Mouse (Mus musculus) mouse embryonic stem cell (cell line): Measurements from ENCODE around the gene Ift20.

Source experiments
- in situ Hi-C, 2 experiments: fragments of 300-500 bp; cut with MboI; formaldehyde crosslinking; loops; 1 replicate in 1 of 2; 3 replicates in 1 of 2; pipeline ENCODE4 v1.14.3; 2019 to 2020; ENCODE audit warnings: low sequenced_read_pairs in 2 of 2, low pct_unique_long_range_greater_than_20kb in 1 of 2, mixed read lengths in 1 of 2; ENCODE audit not compliant: unreplicated experiment in 1 of 2

The Ift20 gene

GRCm38 (mm10) chr11:78551059-78551398 lies 14.9 kb downstream of the Ift20 start:
- in situ Hi-C loops = loop anchor here in 1 of 2 experiments (25.0 kb wide), 1 partner anchor 386 kb away; no protein-coding TSS in a partner anchor

GRCm38 (mm10) chr11:78555623-78556022 lies 19.5 kb downstream of the Ift20 start:
- in situ Hi-C loops = loop anchor here in 1 of 2 experiments (25.0 kb wide), 1 partner anchor 382 kb away; no protein-coding TSS in a partner anchor

GRCm38 (mm10) chr11:78556070-78556469 lies 19.9 kb downstream of the Ift20 start:
- in situ Hi-C loops = loop anchor here in 1 of 2 experiments (25.0 kb wide), 1 partner anchor 381 kb away; no protein-coding TSS in a partner anchor

DNA sequence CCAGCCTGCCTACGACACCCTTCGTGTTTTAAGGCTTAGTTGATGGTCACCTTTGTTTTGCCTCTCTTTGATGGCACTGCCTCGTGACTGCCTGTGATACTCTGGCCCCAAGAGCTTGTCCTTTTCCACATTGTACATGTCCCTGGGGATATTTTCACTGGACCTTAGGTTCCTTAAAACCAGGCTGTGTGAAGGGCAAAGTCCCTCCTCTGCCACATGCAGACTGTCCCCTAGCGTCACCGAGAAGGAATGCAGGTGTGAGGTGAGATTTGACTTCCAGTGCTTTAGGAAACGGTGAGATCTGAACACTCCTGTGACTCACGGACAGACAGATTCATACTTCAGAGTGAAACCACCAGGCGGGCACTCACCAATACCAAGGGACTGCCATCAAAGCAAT lies 21.1 kb downstream of the Ift20 start:
- in situ Hi-C loops = loop anchor here in 1 of 2 experiments (25.0 kb wide), 1 partner anchor 380 kb away; no protein-coding TSS in a partner anchor

- in situ Hi-C loops = loop anchor here in 1 of 2 experiments (10.0 to 25.0 kb wide), 2 partner anchors 274 to 377 kb away; no protein-coding TSS in a partner anchor
These were observed 24.3 kb downstream of the Ift20 start for GRCm38 (mm10) chr11:78560447-78560846.

DNA sequence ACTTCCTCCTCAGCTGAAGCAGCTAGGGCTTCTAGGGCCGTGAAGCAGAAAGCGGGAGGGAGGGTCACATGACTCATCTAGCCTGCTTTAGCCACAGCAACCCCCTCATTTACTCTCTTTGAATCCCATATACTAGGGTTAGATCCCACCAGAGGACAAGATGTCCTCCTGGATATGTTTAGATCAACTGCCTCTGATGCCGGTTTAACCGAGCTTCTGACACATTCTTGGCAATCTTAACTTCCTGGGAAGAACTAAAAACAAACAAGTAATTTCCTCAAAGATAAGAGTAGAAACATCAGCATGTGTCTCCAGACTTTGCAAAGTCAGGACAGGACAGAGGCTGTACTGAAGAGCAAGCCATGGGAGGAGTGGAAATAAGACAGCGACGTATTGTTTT lies 30.6 kb downstream of the Ift20 start:
- in situ Hi-C loops = loop anchor here in 1 of 2 experiments (10.0 to 25.0 kb wide), 2 partner anchors 268 to 371 kb away; no protein-coding TSS in a partner anchor

- in situ Hi-C loops = loop anchor here in 1 of 2 experiments (10.0 to 25.0 kb wide), 2 partner anchors 267 to 370 kb away; no protein-coding TSS in a partner anchor
These were observed 31.5 kb downstream of the Ift20 start for GRCm38 (mm10) chr11:78567614-78568013.

DNA sequence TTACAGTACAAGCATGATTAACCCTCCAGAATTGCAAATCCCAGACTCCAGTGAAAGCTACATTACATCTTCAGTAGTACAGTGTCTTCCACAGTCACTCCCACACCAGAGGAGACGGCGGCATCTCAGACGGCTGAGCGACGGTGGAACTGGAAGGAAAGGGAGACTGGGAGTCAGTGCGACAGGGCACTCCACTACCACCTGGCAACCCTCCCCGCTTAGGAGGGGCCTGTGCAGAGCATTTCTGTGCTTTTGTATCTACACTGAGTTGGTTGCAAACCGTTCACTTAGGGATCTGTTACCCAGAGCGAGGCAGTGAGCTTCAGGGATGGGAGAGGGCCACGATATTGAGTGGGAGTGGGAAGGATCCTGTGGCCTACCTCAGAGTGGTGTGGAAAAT lies 32.7 kb downstream of the Ift20 start:
- in situ Hi-C loops = loop anchor here in 1 of 2 experiments (10.0 to 25.0 kb wide), 2 partner anchors 266 to 368 kb away; no protein-coding TSS in a partner anchor

- in situ Hi-C loops = loop anchor here in 1 of 2 experiments (10.0 to 25.0 kb wide), 2 partner anchors 265 to 367 kb away; no protein-coding TSS in a partner anchor
These were observed 33.6 kb downstream of the Ift20 start for GRCm38 (mm10) chr11:78569806-78570205.

- in situ Hi-C loops = loop anchor here in 1 of 2 experiments (25.0 kb wide), 1 partner anchor 366 kb away; no protein-coding TSS in a partner anchor
These were observed 35.3 kb downstream of the Ift20 start for GRCm38 (mm10) chr11:78571441-78571840.

GRCm38 (mm10) chr11:78571854-78572253 lies 35.7 kb downstream of the Ift20 start:
- in situ Hi-C loops = loop anchor here in 1 of 2 experiments (25.0 kb wide), 1 partner anchor 365 kb away; no protein-coding TSS in a partner anchor

DNA sequence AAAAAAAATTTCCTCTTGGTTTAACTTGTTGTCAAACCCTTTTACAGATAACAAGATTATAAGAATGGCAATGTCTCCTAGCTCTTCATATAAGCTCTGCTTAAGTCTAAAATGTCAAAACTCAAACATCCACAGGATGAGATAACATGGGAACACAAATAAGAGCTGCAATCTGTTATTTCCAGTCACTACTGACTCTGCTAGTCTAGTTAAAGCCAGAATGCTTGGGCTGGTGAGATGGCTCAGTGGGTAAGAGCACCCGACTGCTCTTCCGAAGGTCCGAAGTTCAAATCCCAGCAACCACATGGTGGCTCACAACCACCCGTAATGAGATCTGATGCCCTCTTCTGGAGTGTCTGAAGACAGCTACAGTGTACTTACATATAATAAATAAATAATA lies 37.9 kb downstream of the Ift20 start:
- in situ Hi-C loops = loop anchor here in 1 of 2 experiments (25.0 kb wide), 1 partner anchor 363 kb away; no protein-coding TSS in a partner anchor

- in situ Hi-C loops = loop anchor here in 1 of 2 experiments (25.0 kb wide), 1 partner anchor 363 kb away; no protein-coding TSS in a partner anchor
These were observed 38.4 kb downstream of the Ift20 start for GRCm38 (mm10) chr11:78574536-78574935.

- in situ Hi-C loops = loop anchor here (25.0 kb wide), 2 partner anchors 262 to 362 kb away; partner anchors contain the start of gene Lyrm9 (in 1 of the 2)
These were observed 38.8 kb downstream of the Ift20 start for GRCm38 (mm10) chr11:78574975-78575374.

DNA sequence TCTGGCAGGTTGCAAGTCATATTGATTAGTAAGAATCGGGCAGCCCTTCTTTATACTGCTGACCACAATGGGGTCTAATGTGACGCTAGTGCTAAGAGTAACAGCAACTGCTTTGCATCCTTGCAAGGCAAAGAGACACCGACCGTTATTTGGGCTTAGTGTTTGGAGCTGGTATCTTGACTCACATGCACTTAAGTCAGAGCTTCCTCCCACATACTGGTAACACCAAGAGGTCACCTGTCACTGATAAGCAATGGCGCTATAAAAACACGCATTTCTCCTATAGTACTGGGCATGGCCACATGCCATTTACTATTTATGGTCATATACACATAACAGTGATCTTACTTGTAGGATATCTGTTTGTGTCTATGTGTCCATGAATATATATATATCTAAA lies 46.7 kb downstream of the Ift20 start:
- in situ Hi-C loops = loop anchor here in 1 of 2 experiments (25.0 kb wide), 1 partner anchor 254 kb away; the partner anchor contains the start of gene Lyrm9

GRCm38 (mm10) chr11:78586099-78586498 lies 49.9 kb downstream of the Ift20 start:
- in situ Hi-C loops = loop anchor here in 1 of 2 experiments (25.0 kb wide), 1 partner anchor 251 kb away; the partner anchor contains the start of gene Lyrm9

GRCm38 (mm10) chr11:78587677-78588076 lies 51.5 kb downstream of the Ift20 start:
- in situ Hi-C loops = loop anchor here in 1 of 2 experiments (25.0 kb wide), 1 partner anchor 250 kb away; the partner anchor contains the start of gene Lyrm9
